Mouse (Mus musculus) heart, adult 8-10 months (tissue): ENCODE measurements around the gene Ppfibp2. TPM values are rescaled to one million over a fixed set of nuclear protein-coding genes. Genes with fewer than 3 reads are reported as not detected.

Experiments
- DNase-seq: peaks from one replicate; pipeline ENCODE4 v3.0.0; 2022; ENCODE audit warnings: low spot score
- total RNA-seq, 4 experiments: library from RNA; stranded (reverse); gene quantifications; 2 replicates each; pipeline ENCODE4 v1.2.4; 2022

Gene Ppfibp2
- total RNA-seq, 4 experiments from 2014 or later, result 16.9 to 26.4 (median 20.6) TPM

DNA sequence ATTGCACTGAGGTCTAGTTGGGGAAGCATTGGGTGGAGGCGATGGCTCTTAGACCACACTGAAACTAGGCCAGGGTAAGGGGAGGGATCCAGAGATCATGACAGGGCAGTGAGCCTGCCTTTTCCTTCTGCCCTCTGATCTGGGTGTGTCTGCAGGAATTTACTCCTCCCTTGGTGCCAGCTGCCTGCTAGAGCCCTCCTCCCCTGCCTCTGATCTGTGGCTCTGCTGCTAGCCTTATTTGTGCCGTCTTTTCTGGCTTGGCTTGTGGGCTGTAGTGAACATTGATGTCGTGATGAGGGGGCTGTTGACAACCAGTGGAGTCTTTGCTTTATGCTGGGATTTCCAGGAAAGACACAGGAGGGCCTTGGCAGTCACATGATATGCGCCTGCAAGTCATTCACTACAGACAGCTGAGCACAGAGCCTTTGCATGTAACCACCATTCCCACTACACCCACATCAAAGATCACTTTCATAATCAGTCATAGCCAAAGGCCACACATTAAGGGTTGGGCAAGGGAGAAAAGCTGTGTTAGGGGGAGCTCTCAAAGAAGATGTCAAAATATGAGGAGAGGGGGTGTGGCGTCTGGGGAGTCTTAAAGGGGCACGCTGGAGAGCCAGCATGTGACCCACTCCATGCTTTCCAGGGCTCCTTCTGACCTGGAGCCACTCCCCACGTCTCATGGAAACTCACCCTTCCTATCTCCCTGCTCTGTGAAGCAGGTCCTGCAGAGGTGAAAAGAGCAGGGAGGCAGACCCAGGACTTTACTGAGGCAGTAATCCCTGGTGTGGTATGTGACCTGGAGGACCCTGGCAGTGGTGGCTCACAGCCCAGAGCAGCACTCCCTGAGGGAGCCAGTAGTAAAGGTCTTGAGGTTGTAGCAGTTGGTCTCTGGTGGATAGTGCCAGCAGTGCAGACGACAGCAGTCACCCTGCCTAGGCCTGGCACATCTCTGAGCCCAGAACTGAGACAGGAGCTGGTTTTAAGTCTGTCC is 69.4 kb downstream of the Ppfibp2 start:
- DNase-seq, result peak; percentile 22

DNA sequence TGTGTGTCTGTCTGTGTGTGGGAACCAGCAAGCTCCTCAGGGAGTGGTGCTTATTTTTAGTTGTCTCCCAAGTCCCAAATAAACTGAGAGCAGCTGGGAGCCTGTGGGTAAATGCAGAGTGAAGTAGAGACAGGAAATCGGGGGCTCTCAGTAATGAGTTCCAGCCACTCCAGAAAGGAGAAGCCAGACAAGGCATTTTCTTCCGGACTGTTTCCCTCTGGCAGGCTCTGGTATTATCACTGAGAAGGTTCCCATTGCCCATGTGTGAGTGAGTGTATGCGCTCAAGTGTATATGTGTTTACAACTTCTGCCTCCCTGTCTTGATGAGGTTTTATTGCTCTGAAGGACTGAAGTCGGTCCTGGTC is 70.2 kb downstream of the Ppfibp2 start:
- DNase-seq, result peak; percentile 29

GRCm38 (mm10) chr7:107665586-107666261 is 70.7 kb downstream of the Ppfibp2 start:
- peak; percentile 53 for DNase-seq

DNA sequence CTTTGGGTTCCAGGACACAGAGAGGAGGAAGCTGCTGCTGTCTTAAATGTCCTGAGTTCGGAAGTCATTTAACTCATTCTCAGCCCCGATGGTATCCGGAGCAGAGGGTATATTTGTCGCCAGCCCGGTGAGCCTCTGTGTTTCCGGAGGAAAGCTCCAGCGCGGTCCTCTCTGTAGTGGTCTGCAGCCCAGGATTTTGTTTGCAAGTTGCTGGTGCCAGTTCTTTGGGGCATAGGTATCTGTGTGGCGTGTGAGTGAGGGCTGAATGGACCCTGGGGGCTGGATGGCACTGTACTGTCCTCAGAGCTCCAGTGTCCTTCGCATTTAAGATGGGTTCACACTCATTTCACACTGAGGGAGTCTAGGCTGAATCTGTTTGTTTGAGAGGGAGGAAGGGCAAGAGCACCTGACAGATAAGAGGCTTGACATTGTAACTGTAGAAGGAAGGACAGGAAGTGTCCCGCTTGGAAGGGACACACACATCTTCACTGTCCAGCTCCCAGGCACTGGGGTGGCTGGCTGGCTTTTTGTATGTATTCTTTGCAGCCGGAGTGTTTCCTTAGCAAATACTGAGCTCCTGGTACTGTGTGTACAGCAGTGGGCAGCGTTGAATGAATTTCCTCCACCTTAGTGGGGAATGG is 71.4 kb downstream of the Ppfibp2 start:
- DNase-seq, result peak; percentile 46

DNA sequence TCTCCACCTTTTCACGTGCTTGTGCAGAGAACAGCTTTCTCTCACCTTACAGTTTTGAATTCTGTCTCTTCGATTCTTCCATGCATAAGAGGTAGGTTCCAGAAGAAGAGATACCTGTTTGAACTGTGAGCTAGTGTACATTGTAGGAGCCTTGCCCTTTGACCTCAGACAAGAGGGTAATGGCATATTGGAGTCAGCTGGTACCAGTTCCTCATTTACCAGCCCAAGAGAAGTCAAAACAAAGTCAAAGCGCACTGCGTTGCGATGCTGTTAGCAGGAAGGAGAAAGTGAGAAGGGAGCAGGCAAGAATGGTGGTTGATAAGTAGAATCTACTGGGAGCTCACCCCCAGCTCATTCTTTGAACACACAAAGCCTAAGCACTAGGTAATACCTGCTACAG is 73.5 kb downstream of the Ppfibp2 start:
- DNase-seq, result no peak

- no peak for DNase-seq
These were observed 80.2 kb downstream of the Ppfibp2 start for GRCm38 (mm10) chr7:107675224-107675623.

DNA sequence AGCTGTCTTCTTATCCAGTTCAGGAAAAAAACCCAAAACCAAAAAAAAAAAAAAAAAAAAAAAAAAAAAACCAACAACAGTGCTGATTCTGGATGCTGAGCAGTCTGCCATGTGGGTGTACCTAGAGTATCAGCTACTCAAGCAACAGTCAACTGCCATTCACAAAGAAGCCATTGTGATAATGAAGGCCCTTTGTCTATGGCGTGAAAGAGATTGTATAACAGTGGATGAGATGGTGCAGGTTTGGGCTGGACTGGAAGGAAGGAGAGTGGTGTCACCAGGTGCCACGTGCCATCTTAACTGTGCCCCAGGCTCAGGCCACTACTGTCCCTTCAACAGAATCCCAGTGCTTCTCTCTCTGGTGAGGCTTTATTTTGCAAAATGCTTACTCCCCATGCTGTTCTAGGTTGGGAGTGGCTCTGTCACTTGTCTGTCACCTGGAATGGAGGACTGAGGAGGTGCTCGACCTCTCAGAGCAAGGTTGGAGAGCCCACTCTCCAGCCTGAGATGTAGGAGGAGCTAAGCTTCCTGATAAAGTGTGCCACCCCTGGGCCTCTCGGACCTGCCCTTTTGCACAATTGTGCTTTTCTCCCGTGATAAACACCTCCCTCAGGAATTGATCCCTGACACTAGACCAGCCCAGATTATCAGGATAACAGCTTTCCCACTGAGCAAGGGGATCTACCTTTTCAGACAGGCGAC is 85.3 kb downstream of the Ppfibp2 start:
- DNase-seq, result no peak

GRCm38 (mm10) chr7:107681306-107681705 is 86.3 kb downstream of the Ppfibp2 start:
- no peak for DNase-seq

GRCm38 (mm10) chr7:107683162-107683561 is 88.2 kb downstream of the Ppfibp2 start:
- no peak for DNase-seq

- no peak for DNase-seq
These were observed 88.6 kb downstream of the Ppfibp2 start for GRCm38 (mm10) chr7:107683622-107684021.

GRCm38 (mm10) chr7:107685238-107685954 is 90.4 kb downstream of the Ppfibp2 start:
- no peak for DNase-seq

DNA sequence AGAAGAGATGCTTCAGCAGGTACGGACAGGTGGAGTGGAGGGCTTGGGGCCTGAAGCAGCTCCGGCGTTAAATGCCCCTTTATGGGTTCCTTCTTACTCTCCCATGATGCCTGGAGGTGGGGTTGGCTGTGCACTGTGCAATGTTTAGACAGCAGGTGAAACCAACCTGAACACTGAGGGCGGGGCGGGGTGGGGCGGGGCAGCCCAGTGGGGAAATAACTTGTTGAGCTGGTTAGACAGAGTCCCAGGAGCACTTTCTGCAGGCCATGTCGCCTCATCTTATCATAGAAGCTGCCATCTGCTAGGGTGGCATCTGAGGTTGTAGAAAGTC is 90.9 kb downstream of the Ppfibp2 start:
- DNase-seq, result no peak

DNA sequence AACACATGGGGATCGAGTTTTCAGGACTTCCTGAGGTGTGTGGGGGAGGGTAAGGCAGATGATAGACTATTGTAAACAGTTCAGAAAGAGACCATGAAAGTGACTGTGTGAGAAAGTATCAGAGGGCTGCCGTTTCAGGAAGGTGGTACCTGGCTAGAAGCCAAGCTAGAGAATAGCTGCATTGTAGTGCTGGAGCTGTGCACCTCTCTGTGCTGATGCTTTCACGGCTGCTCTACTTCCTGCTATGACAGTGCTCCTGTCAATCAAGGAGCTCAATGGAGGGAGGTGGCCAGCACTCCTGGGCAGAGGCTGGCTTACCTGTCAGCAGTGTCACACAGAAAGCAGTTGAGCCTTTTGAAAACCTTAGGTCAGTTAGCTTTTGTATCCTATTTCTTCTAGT is 92.4 kb downstream of the Ppfibp2 start:
- no peak for DNase-seq

GRCm38 (mm10) chr7:107688040-107688439 is 93.0 kb downstream of the Ppfibp2 start:
- no peak for DNase-seq

DNA sequence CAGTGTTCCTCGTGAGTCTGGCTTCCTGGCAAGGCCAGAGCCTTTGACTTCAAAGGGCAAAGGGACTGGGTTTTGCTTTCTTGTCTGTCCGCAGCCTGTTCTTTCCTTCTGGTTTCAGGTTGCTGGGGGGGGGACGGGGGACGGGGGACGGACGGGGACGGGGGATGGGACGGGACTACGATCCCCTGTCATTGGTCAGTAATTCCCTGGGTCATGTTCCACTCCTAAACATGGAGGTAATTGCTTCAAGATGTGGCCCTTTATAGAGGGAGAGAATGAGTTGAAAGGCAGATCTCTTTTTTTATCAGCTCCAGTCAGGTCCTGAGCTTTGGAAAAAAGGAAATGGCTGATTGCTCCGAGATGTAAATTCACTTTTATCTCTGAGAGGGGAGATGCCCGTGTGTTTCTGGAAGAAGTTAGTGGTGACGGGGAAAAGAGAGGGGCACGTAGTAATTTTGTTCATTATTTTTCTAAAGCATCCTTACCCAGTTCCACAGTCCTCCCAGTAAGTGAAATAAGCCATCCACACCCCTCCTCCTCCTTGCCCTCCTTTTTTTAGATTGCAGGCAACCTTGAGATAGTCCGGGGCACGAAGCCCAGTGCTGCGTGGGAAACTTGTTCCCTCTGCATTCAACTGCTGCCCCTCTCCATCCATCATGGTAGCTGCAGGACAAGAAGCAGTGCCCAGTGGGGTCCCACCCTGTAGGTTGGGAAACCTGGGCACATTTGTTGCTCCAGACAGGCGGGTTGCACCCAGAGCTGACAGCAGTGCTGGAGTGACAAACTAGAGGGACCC is 95.6 kb downstream of the Ppfibp2 start:
- no peak for DNase-seq

DNA sequence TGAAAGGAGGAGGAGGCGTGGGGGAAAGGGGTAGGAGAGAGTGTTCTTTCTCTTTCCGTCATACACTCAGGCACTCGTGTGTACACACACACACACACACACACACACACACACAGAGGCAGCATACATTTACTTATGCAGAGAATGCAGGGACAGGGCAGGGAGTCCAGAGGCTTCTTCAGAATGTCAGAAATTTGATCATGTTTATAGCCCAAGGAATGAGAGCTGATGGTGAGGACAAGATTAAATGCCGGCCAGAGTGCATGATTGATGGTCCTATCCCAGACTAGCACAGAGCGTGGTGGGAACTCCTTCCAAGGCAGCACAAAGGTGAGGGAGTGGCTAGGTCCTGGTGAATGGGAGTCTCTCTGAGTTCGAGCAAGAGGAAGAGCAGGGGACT is 96.5 kb downstream of the Ppfibp2 start:
- no peak for DNase-seq

DNA sequence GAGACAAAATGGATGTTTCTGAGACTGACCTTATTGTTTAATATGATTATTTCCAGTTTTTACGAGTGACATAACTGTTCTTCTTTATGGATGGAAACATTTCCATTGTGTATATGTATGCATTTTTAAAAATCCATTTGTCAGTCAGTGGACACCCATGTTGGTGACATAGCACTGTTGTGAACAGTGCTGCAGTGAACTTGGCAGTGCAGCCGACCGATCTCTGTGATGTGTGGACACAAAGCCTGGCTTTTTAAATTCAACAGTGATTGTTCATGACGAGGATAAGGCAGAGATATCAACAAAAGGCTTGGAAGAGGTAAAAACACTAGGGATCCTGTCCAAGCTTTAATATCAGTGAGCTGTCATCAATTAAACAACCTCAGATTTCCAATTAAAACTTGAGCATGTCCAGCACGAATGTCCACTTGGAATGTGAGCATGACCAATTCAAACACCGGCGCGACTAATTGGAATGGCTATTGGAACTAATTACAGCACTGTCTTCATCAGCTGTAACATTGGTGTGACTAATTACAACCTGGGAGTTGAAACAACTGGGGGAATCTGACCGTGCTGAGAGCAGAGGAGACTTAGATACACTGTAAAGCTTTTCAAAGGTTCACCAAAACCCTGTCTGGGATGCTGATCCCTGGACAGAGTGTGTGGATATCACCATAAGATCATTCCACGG is 99.4 kb downstream of the Ppfibp2 start:
- DNase-seq, result no peak

DNA sequence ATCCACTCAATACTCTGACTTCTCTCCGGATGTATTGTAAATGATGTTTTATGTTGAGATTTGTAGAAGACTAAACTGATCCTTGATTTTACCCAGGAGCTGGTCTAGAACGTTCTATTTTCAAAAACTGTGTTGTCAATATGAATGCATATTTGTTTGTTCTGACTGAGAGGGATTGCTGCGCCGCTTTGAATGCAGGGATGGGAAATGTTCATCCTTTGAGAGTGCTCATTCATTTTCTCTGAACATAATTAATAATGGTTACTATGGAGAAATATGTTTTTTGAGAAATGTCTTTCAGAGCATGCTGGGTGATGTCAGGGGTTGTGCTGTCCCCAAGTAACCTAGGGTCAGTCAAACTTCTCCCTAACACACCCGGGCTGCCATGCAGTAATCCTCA is 102.1 kb downstream of the Ppfibp2 start:
- no peak for DNase-seq

GRCm38 (mm10) chr7:107699926-107700325 is 104.9 kb downstream of the Ppfibp2 start:
- DNase-seq, result no peak

GRCm38 (mm10) chr7:107700646-107701045 is 105.6 kb downstream of the Ppfibp2 start:
- DNase-seq, result no peak
